Mouse (Mus musculus) MN1 (cell line): Measurements from ENCODE around the gene Cryzl1.
A peak's percentile ranks its signal among the peaks of the same experiment; 100 is the strongest.

ENCODE experiments used
- DNase-seq: peaks from one replicate; pipeline ENCODE4 v3.0.0-alpha.2; 2016; ENCODE audit warnings: low spot score

Cryzl1 gene

DNA sequence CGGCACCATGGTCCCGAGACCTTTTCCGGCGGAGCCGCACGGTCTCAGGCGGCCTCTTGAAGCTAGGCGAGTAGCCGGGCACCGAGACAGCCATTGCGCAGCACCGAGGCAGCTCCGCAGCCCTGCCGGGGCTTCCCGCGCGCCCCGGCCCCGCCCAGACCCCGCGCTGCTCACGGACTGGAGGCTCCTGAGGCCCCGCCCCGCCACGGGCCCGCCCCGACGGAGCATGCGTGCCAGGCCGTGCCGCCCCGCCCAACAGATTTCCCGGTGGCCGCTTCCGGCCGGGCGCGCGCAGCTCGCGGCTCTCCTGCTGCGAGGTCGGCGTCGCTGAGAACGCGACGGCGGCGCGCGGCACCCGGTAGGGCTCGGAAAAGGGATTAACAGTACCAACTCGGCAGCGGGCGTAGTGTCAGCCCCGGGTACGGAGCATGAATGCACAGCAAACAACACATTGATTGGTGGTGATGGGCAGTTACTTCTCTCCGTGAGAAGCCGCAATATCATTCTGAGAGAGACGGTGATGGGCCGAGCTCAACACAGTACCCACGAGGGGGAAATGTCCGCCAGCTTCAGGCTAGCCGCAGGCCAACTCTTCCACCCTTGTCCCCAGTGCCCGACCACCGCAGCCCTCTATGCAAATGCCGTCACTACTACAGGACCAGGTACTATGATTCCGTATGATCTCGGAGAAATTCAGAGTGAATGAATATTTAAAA is 40.0 kb downstream of the Cryzl1 start, which contains the start of gene Donson:
Gene Donson, minus strand, starts transcription at position 152 of the 716 bp plus-strand sequence.
- DNase-seq = peak; percentile 91

- DNase-seq = no peak
These were observed 40.7 kb downstream of the Cryzl1 start for GRCm38 (mm10) chr16:91688023-91688618.

- no peak for DNase-seq
These were observed 42.4 kb downstream of the Cryzl1 start for GRCm38 (mm10) chr16:91686369-91686768.

GRCm38 (mm10) chr16:91685526-91685925 is 43.2 kb downstream of the Cryzl1 start:
- DNase-seq = no peak

DNA sequence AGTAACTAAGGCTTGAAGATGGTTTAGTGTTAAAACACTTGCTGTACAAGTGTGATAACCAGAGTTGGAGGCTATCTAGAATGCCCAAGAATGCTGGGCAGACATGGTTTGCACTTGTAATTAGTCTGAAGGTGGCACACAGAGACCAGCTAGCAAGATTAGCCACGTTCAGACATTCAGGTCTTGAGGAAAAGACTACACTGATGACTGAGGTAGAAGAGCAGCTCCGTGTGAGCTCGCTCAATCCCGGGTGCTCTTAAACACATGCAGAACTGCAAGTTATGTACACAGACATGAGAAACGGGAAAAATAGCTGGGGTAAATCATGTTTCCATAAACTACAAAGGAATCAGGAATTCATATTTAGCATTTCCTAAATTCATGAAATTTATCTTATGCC is 48.1 kb downstream of the Cryzl1 start:
- DNase-seq = no peak

GRCm38 (mm10) chr16:91678147-91678911 is 50.4 kb downstream of the Cryzl1 start:
- no peak for DNase-seq

DNA sequence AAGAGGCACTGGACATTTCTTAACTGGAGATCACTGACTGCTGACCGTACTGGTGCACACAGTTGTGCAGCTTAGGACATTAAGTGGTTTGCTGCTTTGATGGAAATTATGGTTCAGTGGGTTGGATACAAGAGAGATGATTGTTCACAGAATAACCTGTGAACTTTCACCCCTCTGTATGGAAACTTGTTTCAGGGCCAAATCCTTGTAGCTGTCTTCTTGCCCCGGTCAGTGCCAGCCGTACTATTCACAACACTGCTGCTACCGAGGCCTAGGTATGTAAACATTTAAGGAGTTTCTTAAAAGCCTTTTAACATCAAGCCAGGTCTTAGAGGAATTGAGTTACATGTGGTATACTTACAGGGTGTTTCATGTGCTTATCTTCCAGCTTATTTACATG is 54.3 kb downstream of the Cryzl1 start:
- no peak for DNase-seq

DNA sequence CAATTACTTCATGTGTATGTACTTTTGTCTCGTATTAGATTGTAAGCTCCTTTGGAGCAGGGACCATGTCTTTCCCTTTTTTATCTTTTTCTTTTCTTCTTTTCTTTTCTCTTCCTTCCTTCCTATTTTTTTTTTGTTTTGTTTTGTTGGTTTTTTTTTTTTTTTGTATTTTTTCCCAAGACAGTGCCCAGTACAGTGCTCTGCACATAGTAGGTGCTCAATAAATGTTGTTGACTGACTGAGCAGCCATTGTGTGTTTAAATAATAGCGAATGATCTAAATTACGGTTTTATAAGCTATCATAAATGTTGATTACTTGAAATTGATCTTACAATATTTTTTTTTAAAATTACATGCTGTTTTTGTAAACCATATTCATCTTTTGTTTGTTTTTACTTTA is 65.0 kb downstream of the Cryzl1 start:
- DNase-seq = no peak

- DNase-seq = no peak
These were observed 66.4 kb downstream of the Cryzl1 start for GRCm38 (mm10) chr16:91662336-91662735.

DNA sequence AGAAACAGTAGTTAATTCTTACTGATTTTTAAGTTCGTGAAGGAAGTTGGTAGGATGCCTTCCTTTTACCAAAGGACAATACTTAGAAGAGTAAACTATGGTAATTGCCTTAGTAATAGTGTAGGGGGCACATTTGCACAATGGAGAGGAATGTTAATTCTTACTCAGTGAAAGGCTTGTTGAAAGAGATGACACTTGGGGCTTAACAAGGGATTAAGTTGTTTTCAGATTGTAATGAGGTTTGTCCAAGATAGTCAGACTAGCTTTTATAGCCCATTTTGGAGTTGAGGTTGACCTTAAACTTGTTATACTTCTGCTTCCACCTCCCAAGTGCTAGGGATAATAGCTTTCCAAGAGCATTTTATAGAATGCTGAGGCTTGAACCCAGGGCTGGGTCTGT is 67.4 kb downstream of the Cryzl1 start:
- DNase-seq = no peak

- no peak for DNase-seq
These were observed 69.0 kb downstream of the Cryzl1 start for GRCm38 (mm10) chr16:91659798-91660197.

- no peak for DNase-seq
These were observed 70.3 kb downstream of the Cryzl1 start for GRCm38 (mm10) chr16:91658471-91658870.

DNA sequence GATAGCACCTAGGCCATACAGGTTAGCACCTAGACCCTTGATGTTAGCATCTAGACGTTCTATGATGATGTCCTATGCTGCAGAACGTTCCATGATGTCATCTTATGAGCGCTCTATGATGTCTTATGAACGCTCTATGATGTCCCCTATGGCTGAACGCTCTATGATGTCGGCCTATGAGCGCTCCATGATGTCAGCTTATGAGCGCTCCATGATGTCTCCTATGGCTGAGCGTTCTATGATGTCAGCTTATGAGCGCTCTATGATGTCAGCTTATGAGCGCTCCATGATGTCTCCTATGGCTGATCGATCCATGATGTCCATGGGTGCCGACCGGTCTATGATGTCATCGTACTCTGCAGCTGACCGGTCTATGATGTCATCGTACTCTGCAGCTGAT is 71.5 kb downstream of the Cryzl1 start:
- DNase-seq = no peak

DNA sequence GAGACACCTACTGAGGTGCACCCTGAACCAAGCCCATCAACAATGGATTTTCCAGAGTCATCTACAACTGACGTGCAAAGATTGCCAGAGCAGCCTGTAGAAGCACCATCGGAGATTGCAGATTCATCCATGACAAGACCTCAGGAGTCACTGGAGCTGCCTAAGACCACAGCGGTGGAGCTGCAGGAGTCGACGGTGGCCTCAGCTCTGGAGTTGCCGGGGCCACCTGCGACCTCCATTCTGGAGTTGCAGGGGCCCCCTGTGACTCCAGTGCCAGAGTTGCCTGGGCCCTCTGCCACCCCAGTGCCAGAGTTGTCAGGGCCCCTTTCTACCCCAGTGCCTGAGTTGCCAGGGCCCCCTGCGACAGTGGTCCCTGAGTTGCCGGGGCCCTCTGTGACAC is 73.5 kb downstream of the Cryzl1 start:
- no peak for DNase-seq

DNA sequence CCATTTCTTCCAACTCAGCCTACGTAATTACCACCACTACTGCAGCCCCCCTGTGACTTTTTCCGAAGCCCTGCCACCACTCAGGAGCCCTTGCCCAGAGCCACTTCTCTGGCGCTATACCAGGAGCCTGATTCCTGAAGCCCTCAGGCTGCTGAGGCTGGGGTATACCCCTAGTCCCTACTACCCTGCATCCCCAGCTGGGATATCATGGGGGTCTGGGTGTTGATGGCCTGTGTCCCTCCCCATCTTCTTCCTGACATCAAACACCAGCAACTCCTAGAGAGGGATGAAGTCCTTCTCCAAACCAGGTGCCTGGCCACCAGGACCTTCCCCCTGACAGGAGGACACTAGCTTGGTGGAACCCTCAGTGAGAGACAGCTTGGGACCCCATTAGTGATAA is 76.6 kb downstream of the Cryzl1 start:
- DNase-seq = no peak

DNA sequence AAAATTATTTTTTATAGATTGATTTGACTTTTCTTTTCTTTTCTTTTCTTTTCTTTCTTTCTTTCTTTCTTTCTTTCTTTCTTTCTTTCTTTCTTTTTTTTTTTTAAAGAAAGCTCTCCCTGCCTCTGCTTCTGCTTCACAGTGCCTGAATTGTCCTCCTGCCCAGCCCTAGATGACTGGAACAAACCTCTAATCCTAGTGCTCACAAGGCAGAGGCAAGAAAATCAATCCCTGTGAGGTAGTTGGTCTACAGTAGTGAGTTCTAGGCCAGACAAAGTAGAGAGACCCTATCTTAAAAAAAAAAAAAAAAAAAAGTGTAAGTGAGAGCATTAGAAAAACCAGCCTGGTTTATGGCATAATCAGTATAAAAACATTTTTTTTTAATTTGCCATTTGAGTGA is 79.0 kb downstream of the Cryzl1 start:
- no peak for DNase-seq

DNA sequence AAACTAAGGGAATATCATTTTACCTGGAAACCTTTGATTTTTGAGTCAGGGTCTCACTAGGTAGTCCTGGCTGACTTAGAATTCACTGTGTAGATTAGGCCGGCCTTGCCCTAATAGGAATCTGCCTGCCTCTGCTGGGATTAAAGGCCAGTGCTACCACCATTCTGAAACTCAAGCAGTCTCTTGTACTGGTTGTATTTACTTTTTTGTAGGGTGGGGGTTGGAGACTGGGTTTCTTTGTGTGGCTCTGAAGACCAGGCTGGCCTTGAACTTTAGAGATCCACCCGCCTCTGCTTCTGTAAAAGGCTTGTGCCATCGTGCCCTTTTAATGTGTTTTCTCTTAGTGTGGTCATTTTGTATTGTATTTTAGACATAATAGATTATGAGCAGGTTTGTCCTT is 79.5 kb downstream of the Cryzl1 start:
- DNase-seq = no peak

DNA sequence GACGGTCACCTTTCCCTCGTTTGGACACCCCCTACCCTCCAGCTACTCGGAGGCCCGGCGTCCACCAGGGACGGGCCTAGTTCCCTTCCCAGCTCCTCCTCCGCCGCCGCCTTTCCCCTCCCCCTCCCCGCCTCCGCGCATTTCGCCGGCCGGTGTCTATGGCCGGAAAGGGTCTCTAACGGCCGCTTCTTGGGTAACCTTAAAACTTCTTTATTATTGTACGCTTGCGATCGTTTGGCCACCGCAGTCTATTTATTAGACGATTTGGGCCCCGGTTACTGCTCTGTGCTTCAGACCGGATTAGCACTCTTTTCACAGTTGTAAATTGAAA is 80.6 kb downstream of the Cryzl1 start:
- peak; percentile 76 for DNase-seq

DNA sequence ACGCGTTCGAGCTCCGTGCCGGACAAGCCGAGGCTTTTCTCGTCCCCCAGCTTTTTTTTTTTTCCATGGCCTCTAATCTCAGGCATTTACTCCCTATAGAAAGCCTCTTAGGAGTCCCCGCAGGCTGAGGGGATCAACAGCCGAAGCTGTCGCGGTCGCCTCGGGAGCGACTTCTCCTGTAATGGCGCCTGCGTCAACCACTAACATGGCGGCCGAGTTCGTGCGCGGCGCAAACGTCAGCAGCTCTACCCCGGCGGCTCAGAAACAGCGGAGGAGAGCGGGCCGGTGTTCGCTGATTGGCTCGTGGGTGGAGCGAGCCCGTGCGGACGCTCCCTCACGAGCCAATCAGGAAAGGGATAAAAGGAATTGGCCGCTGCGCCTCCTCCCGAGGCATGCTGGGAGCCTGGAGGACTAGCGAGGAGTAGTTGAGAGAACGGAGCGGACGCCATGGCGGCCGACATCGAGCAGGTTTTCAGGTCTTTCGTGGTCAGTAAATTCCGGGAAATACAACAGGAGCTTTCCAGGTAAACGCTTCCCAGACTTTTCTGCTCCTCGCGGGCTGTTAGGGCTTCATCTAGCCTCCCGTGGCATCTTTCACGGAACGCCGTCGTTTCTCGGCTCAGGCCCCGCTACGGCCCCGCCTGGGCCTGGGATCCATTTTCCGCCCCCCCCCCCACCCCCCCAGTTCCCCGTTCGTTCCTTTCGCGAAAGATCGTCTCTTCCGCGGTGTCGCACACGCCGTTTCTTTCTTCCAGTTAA is 81.1 kb downstream of the Cryzl1 start, which contains the start of gene Son:
Gene Son, plus strand, starts transcription at position 46 of the 759 bp plus-strand sequence.
- DNase-seq = peak; percentile 97

DNA sequence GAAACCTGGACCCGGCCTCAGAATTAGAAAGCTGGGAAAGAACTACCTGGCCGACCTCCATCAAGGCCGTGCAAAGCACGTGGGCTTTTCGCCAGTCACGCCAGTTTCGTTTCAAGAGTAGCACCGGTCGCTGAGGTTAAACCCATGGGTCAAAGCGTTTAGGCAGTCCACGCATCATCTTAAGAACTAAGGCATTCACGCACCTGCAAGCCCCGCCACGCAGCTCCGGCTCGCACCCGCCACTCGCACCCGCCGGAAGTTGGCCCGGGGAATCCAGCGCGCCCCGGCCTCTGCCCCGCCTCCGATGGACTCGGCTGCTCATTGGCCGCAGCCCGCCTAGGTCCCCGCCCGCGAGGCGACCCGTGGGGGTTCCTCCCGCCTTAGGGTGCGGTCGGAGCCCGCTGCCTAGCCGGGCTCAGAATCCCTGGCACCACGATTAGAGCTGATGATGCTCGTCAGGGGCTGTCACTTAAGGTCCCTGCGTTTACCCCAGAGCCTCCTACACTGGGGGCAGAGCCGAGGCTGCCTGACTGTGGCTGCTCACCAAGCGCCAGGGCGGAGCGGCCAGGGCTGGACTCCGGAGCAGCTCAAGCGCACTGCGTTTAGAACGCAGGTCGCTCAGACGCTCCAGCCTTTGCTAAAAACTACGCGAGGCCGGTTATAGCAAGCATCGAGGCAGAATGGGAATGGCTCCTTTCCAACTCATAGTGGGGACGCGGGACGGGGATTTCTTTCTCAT is 81.9 kb downstream of the Cryzl1 start, which contains the start of gene Gart:
Gene Gart, minus strand, starts transcription at position 272 of the 739 bp plus-strand sequence.
- DNase-seq = peak; percentile 91

- DNase-seq = peak; percentile 66
These were observed 82.7 kb downstream of the Cryzl1 start for GRCm38 (mm10) chr16:91645995-91646602.
